9 mouse cellular contexts compared by ENCODE assay signal in genomic region chr10:41072116-41072515, GRCm38 (mm10). TPM values are rescaled to one million over a fixed set of nuclear protein-coding genes. Genes with fewer than 3 reads are reported as not detected.
DNase-seq lines count a peak whose midpoint lies in the region; ATAC-seq and TF ChIP-seq lines count a peak whose summit lies in the region.
"Had no signal": no experiment of that assay in that cellular context is flagged by ENCODE, and none has a peak within 500 bp of the region (broad histone marks: within the 10 kb centered on the region; RNA-seq: fewer than 3 reads in every experiment).

TSS of gene Gpr6 (minus strand) at chr10:41072285.

- 3% methylated on average over 23 of the region's 23 CpGs for WGBS in heart, embryonic 11.5 days (ENCODE audit: insufficient replicate concordance)
- WGBS in forebrain, postnatal 0 days, result 1% methylated on average over 23 of the region's 23 CpGs

- H3K4me1 ChIP-seq in heart, embryonic 11.5 days (ENCODE audit: control insufficient read depth, insufficient read depth, low read length), result peaks cover 9% of the 10 kb centered on the region
- peaks cover 15% of the 10 kb centered on the region; the same call in 1 of the 2 replicates for H3K4me1 ChIP-seq in forebrain, postnatal 0 days (ENCODE audit: insufficient read depth)

- H3K9ac ChIP-seq in heart, embryonic 11.5 days (ENCODE audit: low read depth, low read length), result no peak within 1 kb of the TSS
- peak within 1 kb of the TSS; percentile 59 for H3K9ac ChIP-seq in forebrain, postnatal 0 days

- H3K9me3 ChIP-seq in heart, embryonic 11.5 days (replicated peaks; ENCODE audit: control insufficient read depth, low read length), result no peaks in the 10 kb centered on the region
- H3K9me3 ChIP-seq in forebrain, postnatal 0 days (ENCODE audit: low read length), result no peaks in the 10 kb centered on the region

- TF ChIP-seq CTCF in forebrain, postnatal 0 days (IDR thresholded peaks at IDR 0.05; ENCODE audit: low read depth), result no peak

- peak within 1 kb of the TSS; percentile 62 for H3K4me2 ChIP-seq in heart, embryonic 11.5 days
- H3K4me2 ChIP-seq in forebrain, postnatal 0 days (ENCODE audit: low read depth), result peak within 1 kb of the TSS; percentile 91

- H3K4me3 ChIP-seq in heart, embryonic 11.5 days (ENCODE audit: low read depth, low read length), result peak within 1 kb of the TSS; percentile 29
- peak within 1 kb of the TSS; percentile 54 for H3K4me3 ChIP-seq in forebrain, postnatal 0 days (ENCODE audit: low read depth, low read length)

- H3K27ac ChIP-seq in heart, embryonic 11.5 days (ENCODE audit: low read depth, low read length), result no peak within 1 kb of the TSS
- H3K27ac ChIP-seq in forebrain, postnatal 0 days (ENCODE audit: low read depth, low read length), result 0 out of 2 replicates have a peak within 1 kb of the TSS, but pooled peaks have one; percentile 29

- intact Hi-C loops in heart, postnatal 14 days (cut with DNase I), result no loop called here

- ATAC-seq in heart, embryonic 11.5 days (replicated peaks; ENCODE audit: insufficient number of reproducible peaks, low FRiP score, low TSS enrichment), result no peak
- peak; percentile 69 for ATAC-seq in forebrain, postnatal 0 days

- H3K36me3 ChIP-seq in heart, embryonic 11.5 days (ENCODE audit: control insufficient read depth, insufficient read depth, low read length), result no peaks in the 10 kb centered on the region
- H3K36me3 ChIP-seq in forebrain, postnatal 0 days (ENCODE audit: insufficient read depth), result no peaks in the 10 kb centered on the region

- DNase-seq in heart, postnatal 14 days, result no peak
- peak; percentile 20 for DNase-seq in cerebellum, adult 11-12 months
- peak; percentile 54 for DNase-seq in forebrain, postnatal 0 days
- peak; percentile 30 to 38 for DNase-seq in left cerebral cortex, adult 8-10 months (ENCODE audit: low spot score in 2 of 2)
- peak; percentile 57 to 65 for DNase-seq in right cerebral cortex, adult 2 months (ENCODE audit: low spot score in 2 of 2)
- DNase-seq in spleen, adult 18-20 months, result no peak
- no peak for DNase-seq in gastrocnemius, postnatal 25 days

- peaks cover 38% of the 10 kb centered on the region for H3K27me3 ChIP-seq in heart, embryonic 11.5 days (ENCODE audit: control insufficient read depth, insufficient read depth, low read length)
- H3K27me3 ChIP-seq in forebrain, postnatal 0 days (ENCODE audit: insufficient read depth, low read length), result peaks cover 8% of the 10 kb centered on the region; the same call in 1 of the 2 replicates

RNA-seq across cellular contexts. Expression of gene Gpr6, which starts in this region (rescaled TPM):
- not detected in 2 replicates for polyA plus RNA-seq in heart, embryonic 11.5 days (2014; fragmentation: Nextera tagmentation; extraction: Ambion mirVana)
- total RNA-seq in heart, postnatal 14 days (2021), result not detected
- 4.9 and 14.2 TPM in 2 replicates for total RNA-seq in forebrain, postnatal 0 days (2014; rRNA removed)
- polyA plus RNA-seq in forebrain, postnatal 0 days (2015; fragmentation: Nextera tagmentation; extraction: Ambion mirVana), result 2.3 and 2.7 TPM in 2 replicates
- total RNA-seq in left cerebral cortex, adult 8-10 months (2022), result 10 to 100 TPM; 21.5 to 26.4 (median 23.6) TPM
- total RNA-seq in gastrocnemius, postnatal 25 days (2021), result not detected
- polyA plus RNA-seq: C2C12 had no signal

Comparison
In these comparisons a context has a peak if more than half of its experiments do, and no peak if none do; other contexts are left out.
1. DNase-seq: peak in cerebellum, adult 11-12 months (single experiment), forebrain, postnatal 0 days (single experiment), left cerebral cortex, adult 8-10 months (2 of 2) and right cerebral cortex, adult 2 months (2 of 2); none in heart, postnatal 14 days (0 of 2), spleen, adult 18-20 months (0 of 2) and gastrocnemius, postnatal 25 days (single experiment).